Mouse (Mus musculus): ENCODE data around the gene Rbpj. TPM values are rescaled to one million over a fixed set of nuclear protein-coding genes. Genes with fewer than 3 reads are reported as not detected.

Gene Rbpj
- polyA plus RNA-seq, 1 experiment from 2014 or later, result 23.9 TPM

GRCm38 (mm10) chr5:53519131-53519530 is 53.2 kb downstream of the Rbpj start:
- no peaks in the 10 kb centered on the region for H3K36me3 ChIP-seq
- H3K4me1 ChIP-seq, result 0 out of 2 replicates have a peak, but pooled peaks cover 6% of the 10 kb centered on the region
- no peaks in the 10 kb centered on the region for H3K27me3 ChIP-seq (replicated peaks)
- H3K9ac ChIP-seq (replicated peaks), result no peak overlapping the region
- no peaks in the 10 kb centered on the region for H3K9me3 ChIP-seq (replicated peaks)
- no peak overlapping the region for H3K4me3 ChIP-seq (replicated peaks)
- H3K27ac ChIP-seq (replicated peaks), result no peak overlapping the region
- 60% methylated on average over 4 of the region's 4 CpGs for WGBS
- no peak overlapping the region for H3K4me2 ChIP-seq
- no peak for ATAC-seq (ENCODE audit: low FRiP score)

GRCm38 (mm10) chr5:53519998-53520577 is 54.1 kb downstream of the Rbpj start:
- H3K36me3 ChIP-seq, result no peaks in the 10 kb centered on the region
- H3K27me3 ChIP-seq (replicated peaks), result no peaks in the 10 kb centered on the region
- ATAC-seq (ENCODE audit: low FRiP score), result no peak
- H3K27ac ChIP-seq (replicated peaks), result no peak overlapping the region
- H3K9ac ChIP-seq (replicated peaks), result no peak overlapping the region
- no peaks in the 10 kb centered on the region for H3K9me3 ChIP-seq (replicated peaks)
- H3K4me3 ChIP-seq (replicated peaks), result no peak overlapping the region
- no peak overlapping the region for H3K4me2 ChIP-seq
- 0 out of 2 replicates have a peak, but pooled peaks cover 6% of the 10 kb centered on the region for H3K4me1 ChIP-seq
- WGBS, result 89% methylated on average over 10 of the region's 10 CpGs

- Histone ChIP-seq H3K4me1 (peaks cover 17% of the 10 kb centered on the region), H3K4me2 (no peak overlapping the region), H3K36me3 (no peaks in the 10 kb centered on the region), H3K9ac (replicated peaks) (no peak overlapping the region), H3K9me3 (replicated peaks) (no peaks in the 10 kb centered on the region), H3K27me3 (replicated peaks) (no peaks in the 10 kb centered on the region), H3K4me3 (replicated peaks) (no peak overlapping the region), H3K27ac (replicated peaks) (no peak overlapping the region; the same call in 1 of the 2 replicates)
- WGBS, result 33% methylated on average over 3 of the region's 3 CpGs
- peak; percentile 51; the same call in 1 of the 2 replicates for ATAC-seq (ENCODE audit: low FRiP score)
Measured at GRCm38 (mm10) chr5:53523046-53523445, 57.1 kb downstream of the Rbpj start.

- no peak overlapping the region for H3K9ac ChIP-seq (replicated peaks)
- 94% methylated on average over 7 of the region's 7 CpGs for WGBS
- H3K9me3 ChIP-seq (replicated peaks), result no peaks in the 10 kb centered on the region
- H3K36me3 ChIP-seq, result no peaks in the 10 kb centered on the region
- no peak overlapping the region for H3K4me2 ChIP-seq
- H3K27me3 ChIP-seq (replicated peaks), result no peaks in the 10 kb centered on the region
- ATAC-seq (ENCODE audit: low FRiP score), result no peak
- no peak overlapping the region for H3K27ac ChIP-seq (replicated peaks)
- H3K4me1 ChIP-seq, result peaks cover 17% of the 10 kb centered on the region
- no peak overlapping the region for H3K4me3 ChIP-seq (replicated peaks)
Measured at GRCm38 (mm10) chr5:53524162-53524561, 58.2 kb downstream of the Rbpj start.

GRCm38 (mm10) chr5:53524831-53525230 is 58.9 kb downstream of the Rbpj start:
- no peak for ATAC-seq (ENCODE audit: low FRiP score)
- Histone ChIP-seq H3K4me1 (peaks cover 17% of the 10 kb centered on the region), H3K27me3 (replicated peaks) (no peaks in the 10 kb centered on the region), H3K9me3 (replicated peaks) (no peaks in the 10 kb centered on the region), H3K9ac (replicated peaks) (no peak overlapping the region), H3K36me3 (no peaks in the 10 kb centered on the region), H3K27ac (replicated peaks) (no peak overlapping the region), H3K4me3 (replicated peaks) (no peak overlapping the region), H3K4me2 (no peak overlapping the region)
- WGBS, result 72% methylated on average over 5 of the region's 5 CpGs

GRCm38 (mm10) chr5:53525305-53526069 is 59.5 kb downstream of the Rbpj start:
- H3K4me3 ChIP-seq (replicated peaks), result no peak overlapping the region
- peak overlapping the region; percentile 46 for H3K4me2 ChIP-seq
- ATAC-seq (ENCODE audit: low FRiP score), result peak; percentile 36; the same call in 1 of the 2 replicates
- H3K27ac ChIP-seq (replicated peaks), result no peak overlapping the region
- 14% methylated on average over 20 of the region's 20 CpGs for WGBS
- H3K4me1 ChIP-seq, result peaks cover 17% of the 10 kb centered on the region
- no peaks in the 10 kb centered on the region for H3K27me3 ChIP-seq (replicated peaks)
- peak overlapping the region; percentile 26; the same call in 1 of the 2 replicates for H3K9ac ChIP-seq (replicated peaks)
- H3K9me3 ChIP-seq (replicated peaks), result no peaks in the 10 kb centered on the region
- H3K36me3 ChIP-seq, result no peaks in the 10 kb centered on the region

- H3K36me3 ChIP-seq, result no peaks in the 10 kb centered on the region
- WGBS, result 4% methylated on average over 1 of the region's 1 CpGs
- H3K9ac ChIP-seq (replicated peaks), result no peak overlapping the region
- H3K27ac ChIP-seq (replicated peaks), result no peak overlapping the region
- no peak overlapping the region for H3K4me3 ChIP-seq (replicated peaks)
- peak overlapping the region; percentile 46 for H3K4me2 ChIP-seq
- H3K27me3 ChIP-seq (replicated peaks), result no peaks in the 10 kb centered on the region
- no peak; the same call in 1 of the 2 replicates for ATAC-seq (ENCODE audit: low FRiP score)
- H3K4me1 ChIP-seq, result peaks cover 17% of the 10 kb centered on the region
- H3K9me3 ChIP-seq (replicated peaks), result no peaks in the 10 kb centered on the region
Measured at GRCm38 (mm10) chr5:53526070-53526430, 60.1 kb downstream of the Rbpj start.

- Histone ChIP-seq H3K4me3 (replicated peaks) (no peak overlapping the region), H3K9me3 (replicated peaks) (no peaks in the 10 kb centered on the region), H3K27me3 (replicated peaks) (no peaks in the 10 kb centered on the region), H3K27ac (replicated peaks) (no peak overlapping the region), H3K4me2 (no peak overlapping the region), H3K4me1 (peaks cover 11% of the 10 kb centered on the region), H3K36me3 (no peaks in the 10 kb centered on the region), H3K9ac (replicated peaks) (no peak overlapping the region)
- WGBS, result 97% methylated on average over 1 of the region's 1 CpGs
- no peak for ATAC-seq (ENCODE audit: low FRiP score)
Measured at GRCm38 (mm10) chr5:53529846-53530245, 63.9 kb downstream of the Rbpj start.

GRCm38 (mm10) chr5:53535096-53535495 is 69.1 kb downstream of the Rbpj start:
- Histone ChIP-seq H3K4me2 (no peak overlapping the region), H3K9ac (replicated peaks) (no peak overlapping the region), H3K9me3 (replicated peaks) (no peaks in the 10 kb centered on the region), H3K36me3 (no peaks in the 10 kb centered on the region), H3K4me1 (no peaks in the 10 kb centered on the region), H3K4me3 (replicated peaks) (no peak overlapping the region), H3K27ac (replicated peaks) (no peak overlapping the region), H3K27me3 (replicated peaks) (no peaks in the 10 kb centered on the region)
- ATAC-seq (ENCODE audit: low FRiP score), result no peak
- WGBS, result 89% methylated on average over 12 of the region's 12 CpGs

- Histone ChIP-seq H3K4me2 (no peak overlapping the region), H3K4me3 (replicated peaks) (no peak overlapping the region), H3K9ac (replicated peaks) (no peak overlapping the region), H3K36me3 (no peaks in the 10 kb centered on the region), H3K4me1 (no peaks in the 10 kb centered on the region), H3K27ac (replicated peaks) (no peak overlapping the region), H3K27me3 (replicated peaks) (no peaks in the 10 kb centered on the region), H3K9me3 (replicated peaks) (no peaks in the 10 kb centered on the region)
- WGBS, result 84% methylated on average over 12 of the region's 12 CpGs
- no peak for ATAC-seq (ENCODE audit: low FRiP score)
Measured at GRCm38 (mm10) chr5:53536635-53537554, 70.9 kb downstream of the Rbpj start.

GRCm38 (mm10) chr5:53539860-53540633 is 74.1 kb downstream of the Rbpj start:
- Histone ChIP-seq H3K27me3 (replicated peaks) (no peaks in the 10 kb centered on the region), H3K9ac (replicated peaks) (no peak overlapping the region), H3K4me1 (no peaks in the 10 kb centered on the region), H3K4me2 (no peak overlapping the region), H3K36me3 (no peaks in the 10 kb centered on the region), H3K27ac (replicated peaks) (no peak overlapping the region), H3K9me3 (replicated peaks) (no peaks in the 10 kb centered on the region), H3K4me3 (replicated peaks) (no peak overlapping the region)
- ATAC-seq (ENCODE audit: low FRiP score), result no peak
- WGBS, result 91% methylated on average over 18 of the region's 18 CpGs
